Comparison of ENCODE assay signal across 8 mouse cellular contexts in the genomic region with DNA sequence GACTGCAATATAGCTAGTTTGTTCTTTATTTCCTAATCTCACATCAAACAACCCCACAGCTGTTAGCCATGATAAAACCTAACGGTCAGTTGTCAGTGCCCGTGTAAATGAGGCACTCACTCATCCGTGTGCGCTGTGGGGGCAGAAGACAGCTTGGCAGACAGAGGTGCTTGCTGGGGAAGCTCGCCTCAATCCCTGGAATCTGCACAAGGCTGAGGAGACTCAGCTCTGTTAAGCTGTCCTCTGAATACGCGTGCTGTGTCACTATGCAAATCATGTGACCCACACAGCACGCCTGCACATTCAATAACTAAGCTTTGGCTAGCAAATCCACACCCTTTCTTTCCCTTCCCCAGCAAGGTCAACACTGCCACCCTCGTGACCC. TPM values are rescaled to one million over a fixed set of nuclear protein-coding genes. Genes with fewer than 3 reads are reported as not detected.
DNase-seq lines count a peak whose midpoint lies in the region; ATAC-seq and TF ChIP-seq lines count a peak whose summit lies in the region.

No protein-coding gene starts in this region.

- TF ChIP-seq CTCF in liver, embryonic 14.5 days (IDR thresholded peaks at IDR 0.05; ENCODE audit: low read depth): no peak

- no peak overlapping the region for H3K4me3 ChIP-seq in hindbrain, embryonic 16.5 days (ENCODE audit: low read length)
- H3K4me3 ChIP-seq in liver, embryonic 14.5 days (ENCODE audit: insufficient read depth in 1 of 2, low read depth in 2 of 2, low read length in 2 of 2): no peak overlapping the region; a peak in 1 of 4 replicates

- no peak overlapping the region for H3K9ac ChIP-seq in hindbrain, embryonic 16.5 days (ENCODE audit: low read depth, low read length)
- H3K9ac ChIP-seq in liver, embryonic 14.5 days (replicated peaks): no peak overlapping the region; the same call in 1 of the 2 replicates

- H3K27me3 ChIP-seq in hindbrain, embryonic 16.5 days (replicated peaks; ENCODE audit: control insufficient read depth, insufficient read depth, low read length): no peaks in the 10 kb centered on the region
- no peaks in the 10 kb centered on the region for H3K27me3 ChIP-seq in liver, embryonic 14.5 days (ENCODE audit: control insufficient read depth, insufficient read depth, low read length)

- no peaks in the 10 kb centered on the region for H3K9me3 ChIP-seq in hindbrain, embryonic 16.5 days (ENCODE audit: control insufficient read depth, low read length)
- H3K9me3 ChIP-seq in liver, embryonic 14.5 days (ENCODE audit: control insufficient read depth, low read length): no peaks in the 10 kb centered on the region

- H3K4me1 ChIP-seq in hindbrain, embryonic 16.5 days (ENCODE audit: control insufficient read depth, insufficient read depth, low read depth, low read length): peaks cover 14% of the 10 kb centered on the region
- H3K4me1 ChIP-seq in liver, embryonic 14.5 days (replicated peaks; ENCODE audit: control insufficient read depth in 2 of 2, insufficient read depth in 2 of 2, low read length in 1 of 2): peaks cover 15 to 18% of the 10 kb centered on the region in 2 experiments

- TF ChIP-seq EP300 in liver, embryonic 14.5 days (IDR thresholded peaks at IDR 0.05; ENCODE audit: low read depth): peak; percentile 71

- H3K4me2 ChIP-seq in hindbrain, embryonic 16.5 days (ENCODE audit: low read length): no peak overlapping the region
- H3K4me2 ChIP-seq in liver, embryonic 14.5 days (ENCODE audit: low read depth): peak overlapping the region; percentile 26; the same call in 1 of the 2 replicates

- H3K27ac ChIP-seq in hindbrain, embryonic 16.5 days (ENCODE audit: low read depth, low read length): no peak overlapping the region
- H3K27ac ChIP-seq in liver, embryonic 14.5 days: peak overlapping the region; percentile 10; the same call in 1 of the 2 replicates

- ATAC-seq in hindbrain, embryonic 16.5 days: peak; percentile 67
- ATAC-seq in liver, embryonic 14.5 days (ENCODE audit: insufficient read depth): peak; percentile 71

- DNase-seq in frontal cortex, postnatal 36 days (ENCODE audit: low spot score in 2 of 2): peak; percentile 24 to 30
- DNase-seq in frontal cortex, postnatal 14 days (ENCODE audit: low spot score in 2 of 2): no peak
- peak; percentile 30 for DNase-seq in adrenal gland, postnatal 10 days
- peak in 1 of 3 experiments; percentile 38 for DNase-seq in liver, embryonic 14.5 days (ENCODE audit: low read depth in 3 of 3, low spot score in 3 of 3)
- peak; percentile 35 for DNase-seq in yolk sac, embryonic 10.5 days (ENCODE audit: low spot score)
- DNase-seq in layer of hippocampus, postnatal 36 days: no peak
- no peak for DNase-seq in frontal cortex, postnatal 10 days (ENCODE audit: low spot score in 2 of 2)

- 28% methylated on average over 9 of the region's 9 CpGs for WGBS in hindbrain, embryonic 16.5 days
- 10% methylated on average over 9 of the region's 9 CpGs for WGBS in liver, embryonic 14.5 days (ENCODE audit: insufficient replicate concordance)

- H3K36me3 ChIP-seq in hindbrain, embryonic 16.5 days (ENCODE audit: control insufficient read depth, insufficient read depth, low read length): no peaks in the 10 kb centered on the region
- H3K36me3 ChIP-seq in liver, embryonic 14.5 days (replicated peaks; ENCODE audit: control insufficient read depth, insufficient read depth, low read depth): no peaks in the 10 kb centered on the region

RNA-seq across cellular contexts. Expression of a gene that starts 17.9 kb away (rescaled TPM):
- 10 to 100 TPM; 29.7 to 37.4 TPM for total RNA-seq in adrenal gland, postnatal 10 days (2021)
- polyA plus RNA-seq in hindbrain, embryonic 16.5 days (2015; fragmentation: Nextera tagmentation; extraction: Ambion mirVana): 51.2 TPM in 2 replicates
- 4.5 and 5.9 TPM in 2 replicates for polyA plus RNA-seq in liver, embryonic 14.5 days (2012; rRNA removed)
- polyA plus RNA-seq in liver, embryonic 14.5 days (2014; fragmentation: Nextera tagmentation; extraction: Ambion mirVana): 4.0 and 4.6 TPM in 2 replicates
- 10 to 100 TPM; 97.6 TPM for total RNA-seq in layer of hippocampus, postnatal 36 days (2021)

Comparison
In these comparisons a context has a peak if more than half of its experiments do, and no peak if none do; other contexts are left out.
1. DNase-seq: peak in frontal cortex, postnatal 36 days (2 of 2), adrenal gland, postnatal 10 days (single experiment) and yolk sac, embryonic 10.5 days (single experiment); none in frontal cortex, postnatal 14 days (0 of 2), layer of hippocampus, postnatal 36 days (0 of 2) and frontal cortex, postnatal 10 days (0 of 2).